Mouse (Mus musculus) forebrain, embryonic 13.5 days (tissue): ENCODE results near the gene Kcne3. TPM values are rescaled to one million over a fixed set of nuclear protein-coding genes. Genes with fewer than 3 reads are reported as not detected.

Source experiments
- ATAC-seq: fragments of 200-750 bp; cut with Nextera tagmentation; 2 replicates; pipeline ENCODE4 v1.8.0; 2017
- H3K27ac ChIP-seq: fragments of 300-500 bp; sonication (generic); 2 replicates; pipeline ENCODE4 v1.5.1; 2015; ENCODE audit warnings: inconsistent platforms, mild to moderate bottlenecking, moderate library complexity
- H3K27me3 ChIP-seq: fragments of 300-500 bp; sonication (generic); 2 replicates; pipeline ENCODE4 v1.6.1; 2015; ENCODE audit warnings: mild to moderate bottlenecking, inconsistent platforms
- H3K36me3 ChIP-seq: fragments of 300-500 bp; sonication (generic); 2 replicates; pipeline ENCODE4 v1.6.1; 2015; ENCODE audit warnings: mild to moderate bottlenecking, inconsistent platforms; ENCODE audit not compliant: poor library complexity, severe bottlenecking
- H3K4me1 ChIP-seq: fragments of 300-500 bp; sonication (generic); 2 replicates; pipeline ENCODE4 v1.6.1; 2015; ENCODE audit warnings: inconsistent platforms
- H3K4me2 ChIP-seq: fragments of 300-500 bp; sonication (generic); 2 replicates; pipeline ENCODE4 v1.6.1; 2015; ENCODE audit warnings: inconsistent platforms, mild to moderate bottlenecking, moderate library complexity
- H3K4me3 ChIP-seq: fragments of 300-500 bp; sonication (generic); 2 replicates; pipeline ENCODE4 v1.5.1; 2015; ENCODE audit warnings: mild to moderate bottlenecking, inconsistent platforms
- H3K9ac ChIP-seq: fragments of 300-500 bp; sonication (generic); 2 replicates; pipeline ENCODE4 v1.6.1; 2015; ENCODE audit warnings: mild to moderate bottlenecking, inconsistent platforms
- H3K9me3 ChIP-seq: fragments of 300-500 bp; sonication (generic); replicated peaks from 2 replicates; pipeline ENCODE4 v1.6.1; 2016; ENCODE audit warnings: inconsistent platforms
- WGBS: fragments of 180-500 bp; shearing (Covaris S2); methylation state at CpG from one replicate; pipeline ENCODE4 v1.1.7; 2015; 5-methylcytosine and 5-hydroxymethylcytosine counted together
- polyA plus RNA-seq: library from polyadenylated mRNA; unstranded; fragments of >200 nt; fragmentation: Nextera tagmentation; extraction: Ambion mirVana; gene quantifications from 2 replicates; pipeline ENCODE4 v1.2.1, GENCODE M21; 2015

The Kcne3 gene
- 1.4 and 2.0 TPM in 2 replicates for polyA plus RNA-seq

DNA sequence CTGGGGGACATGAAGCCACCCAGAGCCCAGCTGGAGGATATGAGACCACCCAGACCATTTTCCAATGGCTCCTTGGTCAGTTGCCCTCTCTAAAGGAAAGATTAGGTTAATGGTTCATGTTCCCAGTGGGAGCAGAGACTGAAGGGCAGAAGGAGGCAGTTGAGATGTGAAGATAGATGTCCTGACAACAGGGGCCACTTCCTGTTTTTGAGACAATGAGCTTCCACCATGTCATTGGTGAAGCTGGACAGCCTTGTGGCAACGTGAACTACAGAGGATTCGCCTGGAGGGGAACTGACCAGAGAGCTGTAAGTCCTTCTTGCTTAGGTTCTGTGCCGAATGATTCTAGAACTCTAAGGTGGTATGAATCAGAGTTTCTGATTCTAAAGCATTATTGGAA, at the start of gene Kcne3:
TSS of gene Kcne3 (plus strand) at position 234 of the 400 bp plus-strand sequence.
- Histone ChIP-seq H3K27me3 (peaks cover 50% of the 10 kb centered on the region), H3K9ac (no peak within 1 kb of the TSS), H3K36me3 (no peaks in the 10 kb centered on the region), H3K27ac (no peak within 1 kb of the TSS), H3K4me3 (no peak within 1 kb of the TSS), H3K4me2 (no peak within 1 kb of the TSS), H3K9me3 (no peaks in the 10 kb centered on the region; the same call in 1 of the 2 replicates), H3K4me1 (peaks cover 12% of the 10 kb centered on the region)
- ATAC-seq = no peak
- WGBS = 76% methylated on average over 3 of the region's 3 CpGs

DNA sequence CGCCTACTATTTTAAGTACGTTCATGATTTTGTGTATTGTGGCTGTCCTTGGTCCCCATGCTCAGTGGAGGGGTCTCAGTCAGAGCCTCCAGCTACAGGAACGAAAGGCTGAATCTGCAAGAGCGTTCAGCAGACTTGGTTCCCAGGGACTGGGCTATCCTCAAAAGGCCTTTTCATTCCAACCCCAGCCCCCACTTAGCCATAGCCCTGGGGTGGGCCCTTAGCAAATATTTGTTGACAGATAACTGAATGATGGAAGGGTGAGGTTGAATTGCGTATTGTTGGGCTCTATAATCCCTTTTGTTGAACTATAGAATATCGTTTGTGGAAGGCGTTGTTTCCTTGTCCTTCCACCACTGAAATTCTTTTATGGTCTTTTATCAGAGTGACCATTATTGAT, 49.8 kb upstream of the Kcne3 start:
- Histone ChIP-seq H3K9me3 (no peaks in the 10 kb centered on the region), H3K9ac (no peak overlapping the region), H3K36me3 (no peaks in the 10 kb centered on the region), H3K4me1 (0 out of 2 replicates have a peak, but pooled peaks cover 7% of the 10 kb centered on the region), H3K27ac (no peak overlapping the region), H3K27me3 (no peaks in the 10 kb centered on the region), H3K4me3 (no peak overlapping the region), H3K4me2 (no peak overlapping the region)
- WGBS = 74% methylated on average over 7 of the region's 7 CpGs
- no peak for ATAC-seq

DNA sequence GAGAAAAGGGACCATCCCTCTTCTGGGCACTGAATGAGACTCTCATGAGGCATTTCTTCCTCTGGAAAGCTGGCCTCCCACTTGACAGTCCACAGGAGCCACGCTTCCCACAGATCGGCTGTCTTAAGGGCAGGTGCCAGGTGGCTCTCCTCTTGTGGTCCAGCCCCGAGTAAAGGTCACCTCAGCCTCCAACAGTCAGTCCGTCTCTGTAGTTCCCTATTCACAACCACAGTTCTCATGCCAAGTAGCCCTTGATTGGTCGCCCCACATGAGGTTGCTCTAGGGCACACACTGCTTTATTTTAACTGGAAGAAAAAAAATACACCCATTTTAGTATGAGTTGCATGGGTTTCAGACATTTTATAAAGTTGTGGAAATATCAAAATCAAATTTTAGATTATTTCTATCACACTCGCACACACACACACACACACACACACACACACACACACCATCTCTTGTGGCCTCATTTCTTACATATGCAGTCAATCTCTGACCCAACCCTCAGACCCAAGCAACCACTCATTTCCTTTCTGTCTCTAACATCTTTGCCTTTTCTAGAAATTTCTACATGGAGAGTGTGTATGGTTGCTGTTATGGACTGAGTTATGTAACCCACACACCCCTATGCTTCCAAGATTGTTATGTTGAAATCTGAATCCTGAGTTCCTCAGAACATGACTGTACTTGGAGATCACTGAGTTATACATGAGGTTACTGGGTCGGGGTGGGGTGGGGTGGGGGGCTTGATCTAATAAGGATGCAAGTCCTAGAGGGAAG, 47.9 kb upstream of the Kcne3 start:
- ATAC-seq = no peak
- no peak overlapping the region for H3K9ac ChIP-seq
- H3K4me1 ChIP-seq = no peaks in the 10 kb centered on the region
- no peak overlapping the region for H3K4me3 ChIP-seq
- H3K27me3 ChIP-seq = no peaks in the 10 kb centered on the region
- H3K4me2 ChIP-seq = no peak overlapping the region
- no peaks in the 10 kb centered on the region for H3K9me3 ChIP-seq
- no peak overlapping the region for H3K27ac ChIP-seq
- H3K36me3 ChIP-seq = no peaks in the 10 kb centered on the region
- 88% methylated on average over 7 of the region's 7 CpGs for WGBS

DNA sequence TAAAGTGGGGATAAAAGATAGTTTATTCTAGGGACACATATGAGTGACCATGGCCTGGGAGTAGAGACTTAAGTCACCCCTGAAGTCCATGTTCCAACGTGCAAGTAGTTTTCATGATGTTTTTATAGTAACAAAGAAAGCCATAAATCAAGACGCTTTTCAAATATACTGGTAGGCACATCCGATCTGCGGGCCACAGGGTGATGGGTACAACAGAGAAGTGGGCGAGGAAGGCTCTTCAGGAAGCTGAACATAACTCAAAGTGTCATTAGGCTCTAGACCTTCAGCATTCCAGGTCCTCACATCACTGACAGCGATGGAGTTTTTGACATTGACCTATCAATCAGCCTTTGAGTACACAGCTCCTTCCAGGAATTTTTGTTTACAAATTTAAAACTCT, 45.7 kb upstream of the Kcne3 start:
- 83% methylated on average over 6 of the region's 6 CpGs for WGBS
- ATAC-seq = no peak

DNA sequence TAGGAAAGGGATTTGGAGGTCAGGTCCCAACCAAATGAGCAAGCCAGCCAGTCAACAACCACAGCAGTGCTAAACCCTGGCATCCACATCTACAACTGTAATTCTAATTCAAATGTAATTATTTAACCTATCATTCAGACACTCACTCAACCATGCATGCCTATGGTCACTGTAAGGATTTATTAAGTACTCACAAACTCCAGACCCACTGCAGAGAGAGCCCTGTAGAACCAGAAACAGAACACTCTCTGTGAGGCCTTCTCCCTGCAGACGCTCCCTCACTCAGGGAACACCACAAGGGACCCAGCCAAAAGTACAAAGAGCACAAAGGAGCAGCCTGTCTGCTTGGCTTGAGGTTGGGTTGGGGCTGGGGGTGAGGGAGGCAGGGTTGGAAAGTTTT, 43.9 kb upstream of the Kcne3 start:
- H3K4me1 ChIP-seq = no peaks in the 10 kb centered on the region
- ATAC-seq = no peak
- H3K36me3 ChIP-seq = no peaks in the 10 kb centered on the region
- no peak overlapping the region for H3K9ac ChIP-seq
- no peaks in the 10 kb centered on the region for H3K9me3 ChIP-seq
- H3K4me2 ChIP-seq = no peak overlapping the region
- H3K4me3 ChIP-seq = no peak overlapping the region
- H3K27me3 ChIP-seq = no peaks in the 10 kb centered on the region
- WGBS = 63% methylated on average over 1 of the region's 1 CpGs
- H3K27ac ChIP-seq = no peak overlapping the region

More for the DNA sequence above, 45.7 kb upstream of the Kcne3 start:
- no peak overlapping the region for H3K27ac ChIP-seq
- no peak overlapping the region for H3K9ac ChIP-seq
- H3K4me3 ChIP-seq = no peak overlapping the region
- no peaks in the 10 kb centered on the region for H3K36me3 ChIP-seq
- H3K27me3 ChIP-seq = no peaks in the 10 kb centered on the region
- H3K4me1 ChIP-seq = no peaks in the 10 kb centered on the region
- H3K4me2 ChIP-seq = no peak overlapping the region
- no peaks in the 10 kb centered on the region for H3K9me3 ChIP-seq

DNA sequence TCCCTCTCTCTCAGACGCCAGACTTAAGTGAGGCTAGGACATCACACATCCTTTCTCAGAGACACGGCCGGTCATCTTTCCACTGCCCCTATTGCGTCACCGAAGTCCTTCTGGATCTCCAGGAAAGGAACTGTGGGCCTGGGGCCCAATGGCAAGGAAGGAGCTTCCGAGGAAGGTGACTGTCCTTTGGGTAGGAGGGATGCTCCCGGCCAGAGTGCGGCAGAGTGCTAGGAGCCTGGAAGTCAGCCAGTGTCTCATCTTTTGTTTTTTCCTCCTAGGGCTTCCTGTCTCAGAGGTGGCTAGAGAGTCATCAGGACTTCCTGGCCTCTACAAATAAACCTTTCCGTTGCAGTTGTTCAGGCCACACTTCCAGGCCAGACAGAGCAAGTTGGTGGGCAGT, 39.3 kb upstream of the Kcne3 start:
- Histone ChIP-seq H3K4me3 (no peak overlapping the region), H3K9me3 (no peaks in the 10 kb centered on the region), H3K4me2 (no peak overlapping the region), H3K9ac (no peak overlapping the region), H3K36me3 (no peaks in the 10 kb centered on the region), H3K4me1 (no peaks in the 10 kb centered on the region), H3K27me3 (no peaks in the 10 kb centered on the region), H3K27ac (no peak overlapping the region)
- WGBS = 87% methylated on average over 9 of the region's 9 CpGs
- no peak for ATAC-seq

DNA sequence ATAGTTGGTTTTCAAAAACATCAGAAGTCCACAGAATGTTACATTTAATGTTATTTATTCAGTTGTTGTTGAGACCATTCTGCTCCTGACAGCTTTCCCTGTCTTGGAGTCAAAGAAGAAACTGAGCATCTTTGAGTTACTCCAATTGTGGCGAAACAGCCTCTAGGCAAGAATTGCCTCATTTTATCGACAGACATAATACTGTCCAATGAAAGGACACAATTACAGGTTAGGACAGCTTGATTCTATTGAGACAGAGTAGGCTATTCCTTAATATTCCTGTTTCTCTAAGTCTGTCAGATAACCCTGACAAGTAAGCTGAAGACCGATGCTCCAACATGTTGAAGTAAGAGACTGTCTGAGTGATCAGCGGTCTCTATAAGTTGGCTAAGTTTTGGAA, 38.2 kb upstream of the Kcne3 start:
- no peak overlapping the region for H3K27ac ChIP-seq
- 94% methylated on average over 4 of the region's 4 CpGs for WGBS
- H3K4me1 ChIP-seq = no peaks in the 10 kb centered on the region
- no peak overlapping the region for H3K4me2 ChIP-seq
- no peak overlapping the region for H3K9ac ChIP-seq
- H3K9me3 ChIP-seq = no peaks in the 10 kb centered on the region
- H3K36me3 ChIP-seq = no peaks in the 10 kb centered on the region
- no peak for ATAC-seq
- H3K27me3 ChIP-seq = no peaks in the 10 kb centered on the region
- H3K4me3 ChIP-seq = no peak overlapping the region

DNA sequence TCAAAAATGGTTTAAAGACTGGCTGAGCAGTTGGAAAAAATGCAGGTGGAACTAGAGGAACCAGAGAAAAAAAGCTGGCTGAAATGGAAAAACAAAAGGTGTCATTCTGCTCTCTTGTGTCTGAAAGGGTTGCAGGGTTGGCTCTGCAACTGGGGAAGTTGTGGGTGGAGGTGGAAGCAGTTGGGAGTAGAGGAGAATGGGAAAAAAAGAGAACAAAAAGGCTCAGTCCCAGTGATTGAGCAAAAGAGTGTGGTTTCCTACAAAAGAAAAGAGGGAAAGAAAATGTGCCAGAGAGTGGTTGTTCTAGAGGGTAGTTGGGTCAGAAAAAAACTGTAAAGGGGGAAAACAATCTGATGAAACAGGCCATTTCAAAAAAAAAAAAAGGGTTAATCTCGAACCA, 35.7 kb upstream of the Kcne3 start:
- Histone ChIP-seq H3K27ac (no peak overlapping the region), H3K4me2 (no peak overlapping the region), H3K4me3 (no peak overlapping the region), H3K9me3 (no peaks in the 10 kb centered on the region), H3K36me3 (no peaks in the 10 kb centered on the region), H3K27me3 (no peaks in the 10 kb centered on the region), H3K4me1 (no peaks in the 10 kb centered on the region), H3K9ac (no peak overlapping the region)
- no peak for ATAC-seq
- WGBS = 76% methylated on average over 1 of the region's 1 CpGs

DNA sequence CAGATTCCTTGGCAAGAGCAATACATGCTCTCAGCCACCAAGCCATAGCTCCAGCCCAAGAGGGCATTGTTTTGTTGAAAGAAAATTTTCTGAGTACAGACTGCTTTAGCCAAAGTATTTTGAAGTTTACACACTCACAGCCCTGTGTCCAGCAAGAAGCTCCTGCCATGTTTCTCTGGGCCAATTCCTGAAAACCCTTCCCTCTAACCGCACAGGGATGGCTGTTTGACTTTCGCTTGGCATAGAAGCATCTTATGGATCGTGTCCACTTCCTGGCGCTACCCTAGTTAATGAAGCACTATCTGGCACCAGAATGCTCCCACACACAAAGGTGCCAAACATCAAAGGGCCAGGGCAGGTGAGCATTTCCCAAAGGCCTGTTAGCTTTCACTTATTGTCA, 27.7 kb upstream of the Kcne3 start:
- no peaks in the 10 kb centered on the region for H3K4me1 ChIP-seq
- WGBS = 90% methylated on average over 4 of the region's 4 CpGs

DNA sequence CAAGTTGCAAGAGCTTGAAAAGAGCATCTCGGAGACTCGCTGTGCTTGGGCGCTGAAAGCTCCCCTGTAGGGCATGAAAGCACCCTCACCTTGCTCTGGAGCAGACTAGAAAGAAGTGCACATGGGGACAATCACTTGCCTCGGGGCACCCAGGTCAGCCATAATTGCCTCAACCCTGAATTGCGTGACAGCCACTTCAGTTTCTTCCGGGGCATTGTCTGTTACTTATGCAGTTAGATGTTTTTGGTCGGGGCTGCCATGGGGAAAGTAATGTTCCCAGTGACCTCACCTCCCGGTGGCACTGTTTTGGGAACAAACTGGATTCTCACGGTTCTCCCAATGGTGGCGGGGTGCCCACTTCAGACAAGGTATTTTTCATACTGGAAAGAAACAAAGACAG, 26.2 kb upstream of the Kcne3 start:
- no peak overlapping the region for H3K4me2 ChIP-seq
- H3K9me3 ChIP-seq = no peaks in the 10 kb centered on the region
- ATAC-seq = no peak
- no peak overlapping the region for H3K4me3 ChIP-seq
- no peaks in the 10 kb centered on the region for H3K27me3 ChIP-seq
- no peaks in the 10 kb centered on the region for H3K4me1 ChIP-seq
- no peak overlapping the region for H3K9ac ChIP-seq
- H3K27ac ChIP-seq = no peak overlapping the region
- H3K36me3 ChIP-seq = no peaks in the 10 kb centered on the region
- 59% methylated on average over 10 of the region's 10 CpGs for WGBS

More for the DNA sequence above, 27.7 kb upstream of the Kcne3 start:
- H3K27me3 ChIP-seq = no peaks in the 10 kb centered on the region
- H3K4me2 ChIP-seq = no peak overlapping the region
- ATAC-seq = no peak
- no peaks in the 10 kb centered on the region for H3K36me3 ChIP-seq
- H3K4me3 ChIP-seq = no peak overlapping the region
- no peak overlapping the region for H3K27ac ChIP-seq
- H3K9ac ChIP-seq = no peak overlapping the region
- H3K9me3 ChIP-seq = no peaks in the 10 kb centered on the region

DNA sequence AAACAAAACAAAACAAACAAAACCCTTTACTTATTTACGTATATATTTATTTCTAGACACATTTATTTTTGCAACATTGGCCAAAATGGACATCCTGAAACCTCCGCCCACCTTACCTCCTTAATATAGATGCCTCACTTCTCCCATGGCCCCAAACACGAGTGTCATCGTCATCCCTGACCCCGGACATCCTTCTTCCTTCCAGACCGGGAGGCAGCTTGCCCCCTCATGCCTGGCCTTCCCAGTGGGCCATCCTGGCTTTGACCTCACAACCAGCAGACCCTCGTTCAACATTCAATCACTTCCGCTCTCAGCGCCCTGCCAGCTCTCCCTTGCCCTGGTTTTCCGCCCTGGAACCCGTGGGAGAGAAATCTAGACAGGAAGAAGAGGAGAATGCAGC, 25.7 kb upstream of the Kcne3 start:
- Histone ChIP-seq H3K4me2 (no peak overlapping the region), H3K36me3 (no peaks in the 10 kb centered on the region), H3K4me3 (no peak overlapping the region), H3K9me3 (no peaks in the 10 kb centered on the region), H3K27me3 (no peaks in the 10 kb centered on the region), H3K9ac (no peak overlapping the region), H3K27ac (no peak overlapping the region), H3K4me1 (no peaks in the 10 kb centered on the region)
- WGBS = 90% methylated on average over 11 of the region's 11 CpGs
- ATAC-seq = no peak

DNA sequence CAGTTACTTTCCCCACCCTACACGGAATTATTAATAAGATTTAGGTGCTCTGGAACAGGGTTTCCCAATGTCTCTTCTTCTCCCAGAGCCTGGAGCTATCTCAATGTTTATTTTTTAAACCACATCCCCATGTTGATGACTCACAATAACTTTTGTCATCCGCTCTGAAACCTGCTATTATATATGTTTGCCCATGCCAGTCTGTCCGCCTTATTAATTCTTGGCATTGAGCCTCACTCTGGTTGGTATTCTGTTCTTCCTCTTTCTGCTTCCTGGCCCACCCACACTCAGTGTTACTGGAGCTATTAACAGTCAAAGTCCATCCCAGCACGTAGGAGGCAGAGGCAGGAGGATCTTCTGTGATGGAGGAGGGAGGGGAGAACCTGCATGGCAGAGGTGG, 18.6 kb upstream of the Kcne3 start:
- peaks cover 5% of the 10 kb centered on the region; the same call in 1 of the 2 replicates for H3K4me1 ChIP-seq
- no peak overlapping the region for H3K9ac ChIP-seq
- ATAC-seq = no peak
- no peaks in the 10 kb centered on the region for H3K27me3 ChIP-seq
- H3K4me2 ChIP-seq = no peak overlapping the region
- no peaks in the 10 kb centered on the region for H3K36me3 ChIP-seq
- 82% methylated on average over 4 of the region's 4 CpGs for WGBS
- no peaks in the 10 kb centered on the region for H3K9me3 ChIP-seq
- H3K4me3 ChIP-seq = no peak overlapping the region
- H3K27ac ChIP-seq = no peak overlapping the region
